Mouse (Mus musculus): Measurements from ENCODE around the gene Gm45208. TPM values are rescaled to one million over a fixed set of nuclear protein-coding genes. Genes with fewer than 3 reads are reported as not detected.
A peak's percentile ranks its signal among the peaks of the same experiment; 100 is the strongest.
"Not testable (repeated sequence)": the region's sequence is repeated elsewhere in the genome, so short reads cannot be mapped to it uniquely, and the experiment has no call there.

Gm45208 gene
- 4.0 TPM in 1 of 2 replicates, not detected in the other for polyA plus RNA-seq (2012; ENCODE audit: insufficient read depth, insufficient read length, missing spikeins)

DNA sequence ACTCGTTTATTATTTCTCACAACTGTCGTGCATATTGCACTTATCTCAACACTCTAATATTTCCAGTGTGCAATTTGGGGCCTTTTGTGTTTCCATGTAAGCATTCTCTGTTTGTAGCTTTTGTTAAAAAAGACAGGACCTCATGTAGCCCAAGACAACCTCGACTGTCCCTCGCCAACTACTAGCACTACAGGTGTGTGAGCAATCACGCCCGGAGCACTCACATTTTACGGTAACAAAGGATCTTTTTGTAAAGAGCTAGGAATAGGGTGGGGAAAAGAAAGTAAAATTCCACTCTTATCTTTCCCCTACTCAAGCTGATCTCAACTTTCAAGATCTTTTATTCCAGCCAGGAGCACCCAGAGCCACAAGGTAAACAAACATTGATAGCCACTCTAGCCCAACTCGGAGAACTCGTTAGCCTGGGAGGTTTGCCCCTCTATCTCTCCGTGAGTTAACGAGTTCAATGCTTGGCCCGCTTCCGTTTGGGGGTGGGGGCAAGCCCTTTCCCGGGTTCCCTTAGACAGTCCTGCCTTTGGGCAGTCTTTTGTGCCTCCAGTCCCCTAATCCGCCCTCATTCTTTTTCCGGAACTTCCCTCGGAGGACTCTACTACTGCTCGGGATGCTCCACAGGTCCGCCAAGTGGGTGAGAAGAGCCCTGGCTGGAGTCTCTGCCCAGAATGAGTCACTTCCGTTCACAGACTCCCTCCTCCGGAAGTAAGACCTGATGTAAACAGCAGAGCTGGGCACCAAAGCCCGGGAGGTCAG is at the start of gene Gm45208:
Gene Gm45208 (plus strand): TSS at position 732 of the 768 bp plus-strand sequence.
- peak within 1 kb of the TSS; percentile 100 for H3K27ac ChIP-seq (replicated peaks; ENCODE audit: low read depth, low read length)
- no peaks in the 10 kb centered on the region for H3K4me1 ChIP-seq (ENCODE audit: control insufficient read depth, insufficient read depth, insufficient read length, low read length)
- peak within 1 kb of the TSS; percentile 96 for H3K4me3 ChIP-seq (ENCODE audit: insufficient read depth, low read depth, low read length)

DNA sequence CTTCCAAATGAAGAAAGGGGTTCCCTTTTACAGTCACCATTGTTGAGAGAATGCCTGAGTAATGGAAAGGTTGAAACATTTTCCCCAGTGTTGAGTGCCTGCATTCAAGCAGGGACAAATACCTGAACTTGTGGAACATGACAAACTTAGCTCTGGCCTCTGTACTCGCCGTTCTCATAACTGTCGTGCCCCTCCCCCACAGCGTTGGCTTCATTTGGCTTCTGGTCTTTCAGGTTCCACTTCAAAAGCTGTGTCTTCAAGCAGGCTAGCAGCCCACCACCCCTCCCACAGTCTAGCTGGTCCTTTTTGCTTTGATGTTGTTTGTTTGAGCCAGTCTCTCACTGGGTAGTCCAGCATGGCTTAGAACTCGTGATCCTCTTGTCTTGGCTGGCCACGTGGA is 49.3 kb upstream of the Gm45208 start:
- H3K4me1 ChIP-seq (ENCODE audit: control insufficient read depth, insufficient read depth, insufficient read length, low read length), result no peaks in the 10 kb centered on the region

DNA sequence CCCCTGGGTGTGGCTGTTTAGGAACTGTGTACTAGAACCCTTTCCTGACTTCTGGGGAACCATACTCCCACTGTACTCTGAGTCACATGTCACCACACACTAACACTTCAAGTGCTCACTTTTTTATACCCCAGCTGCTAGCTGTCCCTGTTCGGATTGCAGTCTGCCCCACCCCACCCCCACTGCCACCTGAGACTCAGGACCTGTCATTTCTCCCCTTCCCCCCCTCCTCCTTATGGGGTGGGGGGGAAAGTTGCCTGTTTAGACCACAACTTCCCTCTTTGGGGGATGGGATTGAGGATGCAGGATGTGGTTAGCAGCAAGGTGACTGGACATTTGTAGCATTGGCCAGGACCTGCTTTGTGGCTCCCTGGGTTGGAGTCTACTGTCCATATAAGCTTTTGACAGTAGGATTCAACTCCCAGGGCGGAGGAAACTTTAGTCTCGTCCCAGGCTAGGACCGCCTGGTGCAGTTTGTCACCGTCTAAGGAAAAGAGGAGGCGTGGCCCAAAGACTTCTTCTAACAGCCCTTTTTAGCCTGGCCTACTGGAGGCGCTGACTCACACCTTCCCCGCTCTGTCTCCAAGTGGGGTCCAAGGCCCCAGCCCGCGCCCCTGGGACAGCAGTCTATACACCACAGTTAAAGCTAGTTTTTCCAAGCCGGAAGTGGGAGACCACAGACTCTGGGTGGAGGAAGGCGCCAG is 48.3 kb upstream of the Gm45208 start:
- 0 out of 2 replicates have a peak overlapping the region, but pooled peaks have one; percentile 28 for H3K4me3 ChIP-seq (ENCODE audit: insufficient read depth, low read depth, low read length)
- no peaks in the 10 kb centered on the region for H3K4me1 ChIP-seq (ENCODE audit: control insufficient read depth, insufficient read depth, insufficient read length, low read length)
- no peak overlapping the region; the same call in 1 of the 2 replicates for H3K27ac ChIP-seq (replicated peaks; ENCODE audit: low read depth, low read length)

More for the DNA sequence above, 49.3 kb upstream of the Gm45208 start:
- H3K27ac ChIP-seq (replicated peaks; ENCODE audit: low read depth, low read length), result no peak overlapping the region
- no peak overlapping the region for H3K4me3 ChIP-seq (ENCODE audit: insufficient read depth, low read depth, low read length)

DNA sequence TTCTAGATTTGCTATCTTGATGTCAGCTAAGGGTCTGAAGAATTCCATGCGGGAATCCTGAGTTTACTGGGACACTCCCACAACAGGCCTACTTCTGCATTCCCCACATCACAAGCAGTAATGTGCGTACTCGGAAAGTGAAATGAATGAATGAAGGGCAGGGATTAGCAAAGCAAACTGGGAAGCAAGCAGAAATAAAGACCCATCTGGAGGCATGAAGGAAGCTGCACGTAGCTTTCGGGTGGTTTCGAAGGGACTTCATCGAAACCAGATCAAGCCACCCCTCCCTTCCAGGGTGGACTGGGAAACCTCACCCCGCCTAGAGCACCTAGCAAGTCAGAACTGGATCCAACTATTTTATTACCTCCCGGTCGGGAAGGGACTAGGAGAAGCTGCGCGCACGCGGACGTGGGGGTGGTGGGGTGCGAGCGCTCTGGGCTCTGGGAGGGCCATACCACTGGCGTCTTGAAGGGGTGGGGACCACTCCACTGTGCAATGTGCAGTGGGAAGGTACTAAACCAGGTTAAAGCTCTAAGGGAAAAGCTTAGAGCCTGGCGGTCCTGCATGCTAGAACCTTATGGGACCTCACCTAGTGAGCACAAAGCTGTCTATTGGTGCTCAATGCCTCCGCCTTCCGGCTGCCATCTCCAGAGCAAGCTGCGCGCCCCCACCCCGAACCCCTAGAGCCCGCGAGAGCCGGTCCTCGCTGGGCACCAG is 47.6 kb upstream of the Gm45208 start:
- Histone ChIP-seq H3K27ac (replicated peaks; ENCODE audit: low read depth, low read length) (no peak overlapping the region), H3K4me1 (ENCODE audit: control insufficient read depth, insufficient read depth, insufficient read length, low read length) (no peaks in the 10 kb centered on the region), H3K4me3 (ENCODE audit: insufficient read depth, low read depth, low read length) (peak overlapping the region; percentile 28)

DNA sequence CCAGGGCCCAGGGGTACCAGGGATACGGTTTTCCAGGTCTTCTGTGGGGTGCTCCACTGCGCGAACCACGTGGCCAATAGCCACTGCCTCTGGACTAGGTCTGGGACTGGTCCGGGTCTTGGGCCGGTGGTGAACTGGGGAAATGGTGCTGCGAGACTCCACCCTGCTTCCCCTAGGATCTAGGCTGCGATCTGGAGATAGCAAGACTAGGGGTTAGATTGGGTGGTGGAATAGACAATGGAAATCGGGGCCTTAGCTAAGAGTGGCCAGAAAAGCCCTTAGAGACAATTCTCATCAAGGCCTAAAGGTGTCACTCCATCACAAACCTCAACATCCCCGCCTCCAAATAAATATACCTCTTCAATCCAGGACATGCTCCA is 47.1 kb upstream of the Gm45208 start:
- no peak overlapping the region for H3K4me3 ChIP-seq (ENCODE audit: insufficient read depth, low read depth, low read length)
- no peaks in the 10 kb centered on the region for H3K4me1 ChIP-seq (ENCODE audit: control insufficient read depth, insufficient read depth, insufficient read length, low read length)
- no peak overlapping the region for H3K27ac ChIP-seq (replicated peaks; ENCODE audit: low read depth, low read length)

DNA sequence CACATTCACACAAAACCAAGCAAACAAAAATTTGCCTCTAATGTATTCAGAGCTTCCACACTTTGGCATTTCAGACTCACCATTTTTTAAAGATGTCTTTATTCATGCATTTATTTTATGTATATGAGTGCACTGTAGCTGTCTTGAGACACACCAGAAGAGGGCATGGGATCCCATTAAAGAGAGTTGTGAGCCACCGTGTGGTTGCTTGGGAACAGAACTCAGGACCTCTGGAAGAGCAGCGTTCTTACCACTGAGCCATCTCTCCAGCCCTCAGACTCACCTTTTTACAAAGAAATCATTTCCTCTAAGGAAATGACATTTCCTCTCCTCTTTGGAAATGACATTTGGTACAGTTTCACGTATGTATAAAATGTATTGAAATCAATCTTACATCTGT is 43.1 kb upstream of the Gm45208 start:
- Histone ChIP-seq H3K27ac (replicated peaks; ENCODE audit: low read depth, low read length) (peak overlapping the region; percentile 93), H3K4me3 (ENCODE audit: insufficient read depth, low read depth, low read length) (no peak overlapping the region; the same call in 1 of the 2 replicates), H3K4me1 (ENCODE audit: control insufficient read depth, insufficient read depth, insufficient read length, low read length) (no peaks in the 10 kb centered on the region)

DNA sequence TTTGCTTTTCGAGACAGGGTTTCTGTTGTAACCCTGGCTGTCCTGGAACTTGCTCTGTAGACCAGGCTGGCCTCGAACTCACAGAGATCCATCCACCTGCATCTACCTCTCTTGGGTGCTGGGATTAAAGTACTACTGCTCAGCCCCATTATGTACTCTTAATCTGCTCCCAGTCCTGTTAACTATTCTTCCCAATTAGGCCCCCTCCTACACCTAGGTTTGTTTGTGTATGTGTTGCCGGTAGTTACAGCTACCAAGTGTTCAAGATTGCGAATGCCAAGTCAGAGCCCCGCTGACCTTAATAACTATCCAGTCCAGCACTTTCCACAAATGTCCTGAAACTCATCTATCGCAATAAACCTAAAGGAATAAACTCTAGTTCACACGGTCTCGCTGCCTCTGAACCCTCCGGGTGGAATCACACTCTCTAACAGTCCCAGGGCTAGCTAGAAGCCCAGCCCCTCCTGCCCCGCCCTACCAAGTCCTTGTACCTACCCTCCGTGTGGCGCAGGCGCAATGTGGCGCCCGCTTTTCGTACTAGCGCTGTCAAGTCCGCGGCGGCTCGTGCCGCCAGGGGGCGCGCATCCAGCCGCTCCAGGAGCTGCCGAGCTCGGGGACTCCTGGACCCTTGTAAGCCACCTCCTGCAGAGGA is 42.5 kb upstream of the Gm45208 start:
- peak overlapping the region; percentile 93 for H3K27ac ChIP-seq (replicated peaks; ENCODE audit: low read depth, low read length)
- peak overlapping the region; percentile 77 for H3K4me3 ChIP-seq (ENCODE audit: insufficient read depth, low read depth, low read length)
- no peaks in the 10 kb centered on the region for H3K4me1 ChIP-seq (ENCODE audit: control insufficient read depth, insufficient read depth, insufficient read length, low read length)

DNA sequence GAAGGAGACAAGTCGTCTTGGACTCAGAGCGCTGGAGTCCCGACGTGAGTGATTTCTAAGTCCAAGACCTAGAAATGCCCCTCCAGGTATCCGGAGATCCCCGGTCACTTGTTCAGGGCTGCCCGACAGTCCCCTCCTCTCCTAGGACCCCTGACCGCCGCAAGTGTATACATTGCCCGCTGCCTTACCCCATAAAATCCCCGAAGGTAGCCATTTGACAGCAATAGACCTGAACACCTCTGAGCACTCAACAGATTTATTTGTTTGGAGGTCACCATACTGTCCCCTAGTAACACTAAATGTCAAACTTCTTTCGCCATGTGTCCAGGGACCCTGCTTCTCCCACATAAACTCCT is 42.0 kb upstream of the Gm45208 start:
- H3K4me1 ChIP-seq (ENCODE audit: control insufficient read depth, insufficient read depth, insufficient read length, low read length), result no peaks in the 10 kb centered on the region
- H3K4me3 ChIP-seq (ENCODE audit: insufficient read depth, low read depth, low read length), result peak overlapping the region; percentile 77
- H3K27ac ChIP-seq (replicated peaks; ENCODE audit: low read depth, low read length), result peak overlapping the region; percentile 92

DNA sequence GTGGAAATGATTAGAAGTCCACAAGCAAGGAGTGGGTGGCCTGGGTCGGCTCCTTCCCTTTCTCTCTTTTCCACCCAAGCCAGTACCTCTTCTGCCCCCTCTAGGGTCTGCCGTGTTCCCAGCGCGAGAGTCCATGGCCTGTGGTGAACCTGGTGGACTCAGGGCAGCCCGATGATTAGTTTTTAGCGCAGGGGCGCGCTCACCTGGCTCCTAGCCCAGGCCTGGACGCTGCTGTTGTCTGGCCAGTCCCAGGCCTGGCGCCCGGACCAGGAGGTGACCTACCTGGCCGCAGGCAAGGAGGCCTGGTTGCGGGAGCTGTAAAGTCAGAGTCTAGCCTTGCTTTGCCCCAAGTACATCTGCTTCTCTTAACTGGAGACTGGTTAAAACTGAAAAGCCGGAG is 41.2 kb upstream of the Gm45208 start, which contains the start of gene Magix:
Gene Magix (minus strand): TSS at position 388 of the 400 bp plus-strand sequence.
- Histone ChIP-seq H3K27ac (replicated peaks; ENCODE audit: low read depth, low read length) (peak within 1 kb of the TSS; percentile 92), H3K4me1 (ENCODE audit: control insufficient read depth, insufficient read depth, insufficient read length, low read length) (no peaks in the 10 kb centered on the region), H3K4me3 (ENCODE audit: insufficient read depth, low read depth, low read length) (peak within 1 kb of the TSS; percentile 77)

DNA sequence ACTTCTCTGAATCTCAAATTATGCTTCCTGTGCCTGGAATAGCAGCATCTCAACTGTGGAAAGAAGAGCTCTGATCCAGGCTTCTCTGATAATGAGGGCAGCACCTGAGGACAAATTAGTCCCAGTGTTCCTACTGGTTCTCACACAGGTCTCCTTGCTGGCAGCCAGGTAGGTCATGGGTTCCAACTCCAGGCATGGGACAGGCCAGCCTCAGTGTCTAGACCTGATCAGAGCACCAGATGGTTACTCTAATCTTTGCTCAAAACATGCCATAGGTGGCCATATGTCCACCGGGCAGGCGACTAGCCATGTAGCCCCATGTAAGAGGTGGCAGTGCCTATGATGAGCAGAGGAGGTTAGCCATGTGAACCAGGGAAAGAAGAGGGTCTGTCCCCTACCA is 33.7 kb upstream of the Gm45208 start:
- Histone ChIP-seq H3K4me3 (ENCODE audit: insufficient read depth, low read depth, low read length) (no peak overlapping the region), H3K27ac (replicated peaks; ENCODE audit: low read depth, low read length) (no peak overlapping the region), H3K4me1 (ENCODE audit: control insufficient read depth, insufficient read depth, insufficient read length, low read length) (no peaks in the 10 kb centered on the region)

DNA sequence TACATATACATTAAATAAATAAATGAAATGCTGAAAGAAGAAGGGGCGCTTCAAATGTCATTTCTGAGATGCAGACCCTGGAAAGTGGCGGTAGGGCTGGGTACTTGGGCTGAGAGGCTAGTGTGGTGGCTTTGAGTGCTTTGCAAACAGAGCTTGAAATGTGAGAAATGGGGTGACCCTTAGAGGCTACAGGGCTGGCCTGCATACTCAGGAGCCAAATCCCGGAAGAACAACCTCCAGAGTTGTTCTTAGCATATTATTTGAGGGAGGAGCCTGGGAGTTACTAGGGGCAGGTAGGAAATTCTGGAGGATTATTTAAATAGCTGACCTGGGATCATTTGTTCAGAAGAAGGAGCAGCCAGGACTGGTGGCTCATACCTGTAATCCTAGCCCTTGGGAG is 31.6 kb upstream of the Gm45208 start:
- Histone ChIP-seq H3K4me1 (ENCODE audit: control insufficient read depth, insufficient read depth, insufficient read length, low read length) (no peaks in the 10 kb centered on the region), H3K4me3 (ENCODE audit: insufficient read depth, low read depth, low read length) (no peak overlapping the region), H3K27ac (replicated peaks; ENCODE audit: low read depth, low read length) (no peak overlapping the region)

DNA sequence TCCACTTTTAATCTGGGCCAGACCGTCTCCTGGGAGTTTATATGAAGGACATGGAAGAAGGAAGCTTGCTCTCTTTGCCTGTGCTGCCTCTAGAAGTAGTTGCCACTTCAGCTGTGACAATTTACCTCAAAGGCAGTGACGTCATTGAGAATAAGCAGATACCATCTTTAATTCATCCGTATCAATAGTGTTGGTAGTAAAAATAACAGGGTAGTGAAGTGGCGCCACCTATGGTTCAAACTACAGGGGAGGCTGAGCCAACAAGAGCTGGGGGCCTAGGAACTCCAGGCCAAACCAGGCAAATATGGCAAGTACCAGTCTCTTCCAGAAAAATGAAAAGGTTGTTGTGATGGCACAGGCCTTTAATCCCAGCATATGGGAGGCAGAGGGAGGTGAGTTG is 29.2 kb upstream of the Gm45208 start:
- Histone ChIP-seq H3K4me1 (ENCODE audit: control insufficient read depth, insufficient read depth, insufficient read length, low read length) (no peaks in the 10 kb centered on the region), H3K27ac (replicated peaks; ENCODE audit: low read depth, low read length) (no peak overlapping the region), H3K4me3 (ENCODE audit: insufficient read depth, low read depth, low read length) (no peak overlapping the region)

DNA sequence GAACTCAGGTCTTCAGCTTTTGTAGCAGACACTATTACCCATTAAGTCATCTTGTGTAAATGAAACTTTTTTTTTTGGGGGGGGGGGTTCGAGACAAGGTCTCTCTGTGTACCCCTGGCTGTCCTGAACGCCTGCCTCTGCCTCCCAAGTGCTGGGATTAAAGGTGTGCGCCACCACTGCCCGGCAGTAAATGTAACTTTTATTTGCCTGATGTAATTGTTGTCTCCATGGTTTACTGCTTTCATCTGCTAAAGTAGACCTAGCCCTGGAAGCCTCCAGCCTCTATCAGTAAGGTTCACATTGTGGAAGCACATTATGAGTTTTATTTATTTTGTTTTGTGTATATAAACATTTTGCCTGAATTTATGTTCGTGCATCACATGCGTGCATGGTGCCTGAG is 25.5 kb upstream of the Gm45208 start:
- Histone ChIP-seq H3K4me1 (ENCODE audit: control insufficient read depth, insufficient read depth, insufficient read length, low read length) (peaks cover 2% of the 10 kb centered on the region; the same call in 1 of the 2 replicates), H3K4me3 (ENCODE audit: insufficient read depth, low read depth, low read length) (no peak overlapping the region; the same call in 1 of the 2 replicates), H3K27ac (replicated peaks; ENCODE audit: low read depth, low read length) (no peak overlapping the region)

DNA sequence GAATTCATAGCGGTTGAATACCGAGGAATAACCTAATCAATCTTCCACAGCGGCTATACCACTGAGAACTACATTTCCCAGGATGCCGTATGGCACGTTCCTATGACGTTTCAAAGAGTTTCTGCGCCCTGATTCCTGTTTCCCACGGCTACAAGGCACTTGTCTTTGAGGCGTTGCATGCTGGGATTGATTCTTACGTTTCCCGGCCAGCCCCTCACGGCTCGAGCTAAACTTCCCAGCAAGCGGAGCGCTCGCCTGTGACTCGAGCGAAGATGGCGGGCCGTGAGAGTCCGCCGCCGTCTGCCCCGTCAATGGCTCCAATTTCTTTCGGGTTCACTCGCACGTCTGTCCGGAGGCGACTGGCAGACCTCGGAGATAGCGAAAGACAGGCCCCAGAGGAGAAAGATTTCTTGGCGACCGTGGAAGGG is 25.1 kb upstream of the Gm45208 start, which contains the start of gene Gpkow:
Gene Gpkow (plus strand): TSS at position 178 of the 428 bp plus-strand sequence.
- H3K27ac ChIP-seq (replicated peaks; ENCODE audit: low read depth, low read length), result peak within 1 kb of the TSS; percentile 62
- H3K4me3 ChIP-seq (ENCODE audit: insufficient read depth, low read depth, low read length), result peak within 1 kb of the TSS; percentile 72
- H3K4me1 ChIP-seq (ENCODE audit: control insufficient read depth, insufficient read depth, insufficient read length, low read length), result peaks cover 2% of the 10 kb centered on the region; the same call in 1 of the 2 replicates

DNA sequence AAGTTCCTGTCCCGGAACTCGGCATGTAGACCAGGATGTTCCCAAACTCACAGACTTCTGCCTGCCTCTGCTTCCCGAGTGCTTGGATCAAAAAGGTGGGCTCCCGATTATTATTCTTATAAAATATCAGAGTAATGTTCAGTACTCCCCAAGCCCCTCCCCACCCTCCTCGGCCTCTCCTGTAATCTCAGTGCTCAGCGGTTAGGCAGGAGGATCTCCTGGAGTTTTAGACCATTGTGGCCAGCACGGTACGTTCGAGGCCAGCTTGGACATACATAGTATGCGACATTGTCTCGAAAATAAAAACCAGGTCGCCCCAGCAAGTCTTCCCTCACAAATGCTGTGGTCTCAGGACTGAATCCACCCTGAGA is 8.3 kb upstream of the Gm45208 start:
- Histone ChIP-seq H3K27ac (replicated peaks; ENCODE audit: low read depth, low read length) (peak overlapping the region; percentile 48), H3K4me3 (ENCODE audit: insufficient read depth, low read depth, low read length) (peak overlapping the region; percentile 53)
- not testable (repeated sequence) for H3K4me1 ChIP-seq (ENCODE audit: control insufficient read depth, insufficient read depth, insufficient read length, low read length)

Measured in brown adipose tissue, adult 24 weeks (tissue).